Mouse (Mus musculus): ENCODE results near the gene Dbr1. TPM values are rescaled to one million over a fixed set of nuclear protein-coding genes. Genes with fewer than 3 reads are reported as not detected.

Dbr1 gene
- 10 to 100 TPM; 32.5 to 49.4 TPM for polyA plus RNA-seq (2017; shearing (Covaris generic))

GRCm38 (mm10) chr9:99575677-99576480 lies at the start of gene Dbr1:
Dbr1 (plus strand) TSS chr9:99575799.

GRCm38 (mm10) chr9:99568347-99569070 lies 7.1 kb upstream of the Dbr1 start, which contains the start of gene Armc8:
Armc8 (minus strand) TSS chr9:99568899.

GRCm38 (mm10) chr9:99612202-99612601 lies 36.6 kb downstream of the Dbr1 start, which contains the start of gene A4gnt:
A4gnt (plus strand) TSS chr9:99612502.

GRCm38 (mm10) chr9:99629281-99630011 lies 53.8 kb downstream of the Dbr1 start, which contains the start of gene Dzip1l:
Dzip1l (plus strand) TSS chr9:99629496.

Other genes with a start within 250 kb of the Dbr1 start
- gene Esyt3, start 217.2 kb upstream of the Dbr1 start, polyA plus RNA-seq (2017; shearing (Covaris generic)): 1 to 10 TPM in 1 of 2 experiments, under 1 TPM in 1; 0.86 to 2.1 TPM
- under 1 TPM; 0.23 to 0.39 TPM for gene Mras, start 138.4 kb upstream of the Dbr1 start, polyA plus RNA-seq (2017; shearing (Covaris generic))
- gene Nme9, start 124.3 kb upstream of the Dbr1 start, polyA plus RNA-seq (2017; shearing (Covaris generic)): under 1 TPM in 1 of 2 experiments, not detected in 1; 0.76 TPM
- 10 to 100 TPM; 28.1 to 31.3 TPM for gene Armc8, start 6.9 kb upstream of the Dbr1 start, polyA plus RNA-seq (2017; shearing (Covaris generic))
- not detected for gene A4gnt, start 36.7 kb downstream of the Dbr1 start, polyA plus RNA-seq (2017; shearing (Covaris generic))
- gene Dzip1l, start 53.7 kb downstream of the Dbr1 start, polyA plus RNA-seq (2017; shearing (Covaris generic)): under 1 TPM; 0.06 to 0.36 TPM
- not detected for gene Cldn18, start 141.5 kb downstream of the Dbr1 start, polyA plus RNA-seq (2017; shearing (Covaris generic))